Mouse (Mus musculus): ENCODE measurements around the gene Acot1.
"Not testable (repeated sequence)": the region's sequence is repeated elsewhere in the genome, so short reads cannot be mapped to it uniquely, and the experiment has no call there.

- not testable (repeated sequence) for TF ChIP-seq POLR2A (IDR thresholded peaks at IDR 0.05; ENCODE audit: low read depth, low read length); NRF1 (IDR thresholded peaks at IDR 0.05; ENCODE audit: low read depth, low read length); EP300 (IDR thresholded peaks at IDR 0.05; ENCODE audit: low read length); UBTF (IDR thresholded peaks at IDR 0.05; ENCODE audit: low read depth, low read length); USF2 (conservative IDR thresholded peaks at IDR 0.05; ENCODE audit: low read depth, low read length); CTCF (conservative IDR thresholded peaks at IDR 0.05 in 1 of 2, IDR thresholded peaks at IDR 0.05 in 1 of 2; ENCODE audit: low read depth in 2 of 2, low read length in 2 of 2); MAFK (IDR thresholded peaks at IDR 0.05; ENCODE audit: insufficient replicate concordance, low read length); USF1 (IDR thresholded peaks at IDR 0.05; ENCODE audit: low read depth, low read length); MAX (IDR thresholded peaks at IDR 0.05; ENCODE audit: low read length); TCF12 (IDR thresholded peaks at IDR 0.05; ENCODE audit: low read depth, low read length); RCOR1 (conservative IDR thresholded peaks at IDR 0.05; ENCODE audit: low read depth, low read length); ETS1 (conservative IDR thresholded peaks at IDR 0.05; ENCODE audit: low read depth, low read length); TBP (conservative IDR thresholded peaks at IDR 0.05; ENCODE audit: low read depth, low read length); ZC3H11A (IDR thresholded peaks at IDR 0.05; ENCODE audit: low read depth, low read length)
These were observed 24.0 kb downstream of the Acot1 start for GRCm38 (mm10) chr12:84033302-84033701.

Measured in CH12.LX (cell line).